Mouse (Mus musculus) thymus, adult 2 months (tissue): ENCODE data around the gene Tmem8. TPM values are rescaled to one million over a fixed set of nuclear protein-coding genes. Genes with fewer than 3 reads are reported as not detected.
A peak's percentile ranks its signal among the peaks of the same experiment; 100 is the strongest.

Source experiments
- DNase-seq: peaks from one replicate; pipeline ENCODE4 v3.0.0; 2021
- H3K27ac ChIP-seq: fragments of 200-500 bp; 2 replicates; pipeline ENCODE4 v1.5.1; 2012; ENCODE audit warnings: low read length, control low read depth; ENCODE audit not compliant: control insufficient read depth, insufficient read depth
- H3K27me3 ChIP-seq: fragments of 200-500 bp; 2 replicates; pipeline ENCODE4 v1.6.1; 2012; ENCODE audit warnings: mild to moderate bottlenecking, low read length, moderate library complexity, mixed read lengths; ENCODE audit not compliant: control insufficient read depth, insufficient read depth
- H3K36me3 ChIP-seq: fragments of 200-500 bp; 2 replicates; pipeline ENCODE4 v1.6.1; 2012; ENCODE audit warnings: mild to moderate bottlenecking, low read length, moderate library complexity; ENCODE audit not compliant: control insufficient read depth, insufficient read depth
- H3K4me1 ChIP-seq: fragments of 200-500 bp; replicated peaks from 2 replicates; pipeline ENCODE4 v1.6.1; 2012; ENCODE audit warnings: low read length; ENCODE audit not compliant: control insufficient read depth, insufficient read depth
- H3K4me3 ChIP-seq: fragments of 200-500 bp; 2 replicates; pipeline ENCODE4 v1.5.1; 2012; ENCODE audit warnings: mild to moderate bottlenecking, low read length, control low read depth, moderate library complexity; ENCODE audit not compliant: control insufficient read depth, insufficient read depth
- CTCF ChIP-seq: fragments of 200-500 bp; IDR thresholded peaks from 2 replicates; pipeline ENCODE4 v1.5.1; 2012; ENCODE audit warnings: mild to moderate bottlenecking, control low read depth, low read length, moderate library complexity, borderline replicate concordance; ENCODE audit not compliant: control insufficient read depth, poor library complexity, insufficient read depth; ENCODE audit errors: extremely low read depth
- POLR2A ChIP-seq: fragments of 200-500 bp; IDR thresholded peaks from 2 replicates; pipeline ENCODE4 v1.6.1; 2012; ENCODE audit warnings: mild to moderate bottlenecking, low read length, control low read depth, moderate library complexity; ENCODE audit not compliant: control insufficient read depth, poor library complexity, insufficient read depth; ENCODE audit errors: extremely low read depth
- WGBS: fragments of 180-500 bp; shearing (Covaris S2); methylation state at CpG from one replicate; pipeline ENCODE4 v1.1.7; 2018; 5-methylcytosine and 5-hydroxymethylcytosine counted together
- polyA plus RNA-seq: library from polyadenylated mRNA; depleted of rRNA; stranded (reverse); fragments of >200 nt; gene quantifications from 2 replicates; pipeline ENCODE4 v1.2.3, GENCODE M21; 2012; rRNA removed

Tmem8 gene
- 38.2 and 43.2 TPM in 2 replicates for polyA plus RNA-seq

DNA sequence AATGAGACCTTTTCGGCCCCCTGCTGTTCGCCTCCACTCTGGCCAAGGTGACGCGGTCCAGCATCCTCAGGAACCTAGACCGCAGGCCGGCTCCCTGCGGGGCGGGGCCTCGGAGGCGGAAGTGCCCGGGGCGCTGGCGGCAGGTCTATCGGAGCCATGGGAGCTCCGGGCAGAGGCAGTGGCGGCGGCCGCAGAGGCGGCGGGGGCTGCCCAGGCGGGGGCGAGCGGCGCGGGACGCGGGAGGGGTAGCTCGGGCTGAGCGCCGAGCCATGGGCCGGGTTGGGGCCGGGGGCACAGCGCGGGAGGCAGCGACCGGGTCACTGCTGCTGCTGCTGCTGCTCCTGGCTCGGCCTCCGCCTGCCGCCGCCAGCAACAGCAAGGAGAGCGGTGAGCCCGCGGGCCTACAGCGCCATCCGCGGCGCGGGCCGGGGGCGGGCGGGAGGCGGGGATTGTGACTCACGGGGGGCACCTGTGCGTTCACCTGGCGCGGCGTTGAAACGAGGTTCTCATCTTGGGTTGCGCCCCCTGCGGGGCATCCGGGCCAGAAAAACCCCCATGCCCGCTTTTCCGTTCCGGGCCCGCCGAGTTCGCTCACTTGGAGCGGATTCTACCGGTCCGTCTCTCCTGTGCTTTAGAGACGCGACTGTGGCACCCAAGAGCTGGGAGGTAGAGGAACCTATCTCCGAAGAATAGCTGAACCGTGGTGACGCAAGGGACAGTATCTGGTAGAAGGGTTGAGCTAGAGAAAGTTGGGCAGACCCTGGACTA lies at the start of gene Tmem8:
Gene Tmem8, plus strand, starts transcription at position 119 of the 768 bp plus-strand sequence.
- H3K27ac ChIP-seq, result no peak within 1 kb of the TSS
- WGBS, result 2% methylated on average over 73 of the region's 75 CpGs

DNA sequence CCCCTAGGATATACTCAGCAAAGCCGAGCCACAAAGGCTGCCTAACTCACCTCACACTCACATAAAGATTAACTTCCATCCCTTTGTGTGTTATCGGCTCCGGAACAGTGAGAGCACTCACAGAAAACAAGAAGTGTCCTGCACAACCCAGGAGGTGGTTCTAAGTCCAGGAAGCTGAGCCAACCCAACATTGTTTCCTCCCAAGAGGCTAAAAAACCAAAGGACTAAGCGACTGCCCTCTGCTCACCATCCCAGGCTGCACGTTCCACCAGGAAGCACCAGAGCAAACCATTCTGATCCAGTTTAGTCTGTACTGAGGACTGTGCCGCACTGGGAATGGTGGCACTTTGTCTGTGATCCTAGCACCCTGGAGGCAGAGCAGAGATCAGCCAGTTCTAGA lies 48.2 kb upstream of the Tmem8 start:
- no peak for DNase-seq
- WGBS, result 62% methylated on average over 6 of the region's 6 CpGs
- H3K27ac ChIP-seq, result no peak overlapping the region

More for the DNA sequence above, at the start of gene Tmem8:
- Histone ChIP-seq H3K4me3 (peak within 1 kb of the TSS; percentile 84), H3K27me3 (no peaks in the 10 kb centered on the region), H3K4me1 (peaks cover 9% of the 10 kb centered on the region), H3K36me3 (no peaks in the 10 kb centered on the region)
- peak; percentile 81 for DNase-seq
- peak; percentile 70; the same call in 1 of the 2 replicates for TF ChIP-seq CTCF
- no peak for TF ChIP-seq POLR2A

GRCm38 (mm10) chr17:26066488-26067020 lies 46.5 kb upstream of the Tmem8 start:
- WGBS, result 98% methylated on average over 7 of the region's 7 CpGs
- no peak for DNase-seq
- Histone ChIP-seq H3K4me3 (no peak overlapping the region), H3K4me1 (peaks cover 21% of the 10 kb centered on the region), H3K36me3 (no peaks in the 10 kb centered on the region), H3K27me3 (no peaks in the 10 kb centered on the region; the same call in 1 of the 2 replicates), H3K27ac (no peak overlapping the region)
- TF ChIP-seq POLR2A, result no peak
- no peak for TF ChIP-seq CTCF

More for the DNA sequence above, 48.2 kb upstream of the Tmem8 start:
- TF ChIP-seq CTCF, result no peak
- TF ChIP-seq POLR2A, result no peak
- H3K27me3 ChIP-seq, result no peaks in the 10 kb centered on the region; the same call in 1 of the 2 replicates
- peaks cover 21% of the 10 kb centered on the region for H3K4me1 ChIP-seq
- no peak overlapping the region for H3K4me3 ChIP-seq
- no peaks in the 10 kb centered on the region for H3K36me3 ChIP-seq

DNA sequence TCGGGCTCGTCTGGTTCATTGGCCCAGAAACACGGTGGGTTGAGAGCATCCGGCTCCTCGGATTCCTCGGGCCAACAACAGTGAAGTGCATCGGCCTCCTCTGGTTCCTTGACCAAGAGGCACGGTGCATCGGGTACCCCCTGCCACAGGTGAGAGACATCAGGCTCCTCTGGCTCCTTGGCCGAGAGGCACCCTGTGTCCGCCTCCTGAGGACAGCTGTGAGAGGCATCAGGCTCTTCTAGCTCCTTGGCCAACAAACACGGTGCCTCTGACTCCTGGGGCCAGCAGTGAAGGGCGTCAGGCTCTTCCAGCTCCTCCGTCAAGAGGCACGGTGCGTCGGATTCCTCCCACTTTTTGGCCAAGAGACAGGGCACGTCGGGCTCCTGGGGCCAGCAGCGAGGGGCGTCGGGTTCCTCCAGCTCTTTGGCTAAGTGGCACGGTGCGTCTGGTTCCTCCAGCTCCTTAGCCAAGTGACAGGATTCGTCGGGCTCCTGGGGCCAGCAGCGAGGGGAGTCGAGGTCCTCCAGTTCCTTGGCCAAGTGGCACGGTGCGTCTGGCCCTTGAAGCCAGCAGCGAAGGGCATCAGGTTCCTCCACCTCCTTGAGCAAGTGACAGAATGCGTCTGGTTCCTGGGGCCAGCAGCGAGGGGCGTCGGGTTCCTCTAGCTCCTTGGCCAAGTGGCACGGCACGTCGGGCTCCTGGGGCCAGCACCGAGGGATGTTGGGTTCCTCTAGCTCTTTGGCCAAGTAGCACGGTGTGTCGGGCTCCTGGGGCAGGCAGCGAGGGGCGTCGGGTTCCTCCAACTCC lies 44.9 kb upstream of the Tmem8 start:
- TF ChIP-seq POLR2A, result no peak
- TF ChIP-seq CTCF, result no peak
- Histone ChIP-seq H3K4me1 (peaks cover 21% of the 10 kb centered on the region), H3K36me3 (no peaks in the 10 kb centered on the region), H3K4me3 (peak overlapping the region; percentile 84), H3K27me3 (no peaks in the 10 kb centered on the region; the same call in 1 of the 2 replicates), H3K27ac (no peak overlapping the region)
- DNase-seq, result peak; percentile 4
- 22% methylated on average over 44 of the region's 44 CpGs for WGBS

DNA sequence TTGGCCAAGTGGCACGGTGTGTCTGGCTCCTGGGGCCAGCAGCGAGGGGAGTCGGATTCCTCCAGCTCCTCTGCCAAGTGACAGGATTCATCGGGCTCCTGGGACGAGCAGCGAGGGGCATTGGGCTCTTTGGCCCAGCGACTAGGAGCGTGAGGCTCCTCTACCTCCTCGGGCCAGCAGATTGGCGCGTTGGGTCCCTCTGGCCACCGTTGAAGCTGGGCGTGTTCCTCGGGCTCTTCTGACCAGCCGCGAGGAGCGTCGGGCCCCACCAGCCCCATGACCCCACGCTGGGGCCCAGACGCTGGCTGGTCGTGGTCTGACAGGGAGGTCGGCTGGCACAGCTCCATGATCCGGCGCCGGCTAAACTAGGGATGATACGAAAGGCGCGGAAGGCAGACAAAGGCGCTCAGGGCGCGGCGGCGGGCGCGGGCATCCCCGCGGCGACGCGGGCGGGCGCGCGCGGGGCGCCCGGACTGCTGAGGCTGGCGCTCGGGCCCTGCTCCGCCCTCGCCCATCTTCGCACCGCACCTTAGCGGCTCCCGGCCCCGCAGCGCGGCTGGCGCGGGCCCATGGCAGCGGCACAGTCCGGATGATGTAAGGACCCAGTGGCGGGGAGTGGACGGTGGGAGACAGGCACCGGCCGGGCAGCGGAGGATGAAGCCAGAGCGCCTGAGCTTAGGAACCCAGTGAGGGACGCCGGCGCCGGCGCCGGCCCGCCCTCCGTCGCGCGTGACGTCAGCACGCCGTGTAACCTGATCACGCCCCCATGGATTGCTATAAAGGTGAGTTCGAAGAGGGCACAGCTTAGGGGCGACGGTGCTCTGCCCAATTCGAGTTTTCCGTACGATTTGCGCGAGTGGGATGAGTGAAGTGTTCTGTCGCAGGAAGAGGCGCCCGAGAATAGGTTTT lies 44.0 kb upstream of the Tmem8 start, which contains the start of gene Rab11fip3:
Gene Rab11fip3, minus strand, starts transcription at position 725 of the 909 bp plus-strand sequence.
- H3K27me3 ChIP-seq, result no peaks in the 10 kb centered on the region; the same call in 1 of the 2 replicates

DNA sequence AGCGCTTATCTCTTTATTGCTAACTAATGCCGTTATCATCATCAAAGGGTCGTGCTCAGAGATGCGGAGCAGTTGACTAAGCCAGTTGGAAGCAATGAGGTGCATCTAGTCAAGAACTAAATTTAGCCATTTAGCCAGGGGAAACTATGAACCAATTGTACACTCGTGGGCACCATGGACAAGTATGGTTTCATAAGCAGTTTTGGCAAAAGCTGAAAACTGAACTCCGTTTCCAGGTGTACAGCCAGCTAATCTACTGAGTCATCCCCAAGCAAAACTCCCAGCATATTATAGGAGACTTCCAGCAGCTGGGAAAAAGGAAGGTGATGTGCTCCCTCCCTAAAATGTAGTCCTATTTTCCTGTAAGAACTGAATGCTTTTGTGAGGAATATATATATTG lies 43.0 kb upstream of the Tmem8 start:
- 19% methylated on average over 6 of the region's 6 CpGs for WGBS
- no peak overlapping the region for H3K27ac ChIP-seq
- H3K36me3 ChIP-seq, result no peaks in the 10 kb centered on the region
- no peak for TF ChIP-seq POLR2A
- no peak for TF ChIP-seq CTCF
- H3K4me3 ChIP-seq, result no peak overlapping the region
- H3K27me3 ChIP-seq, result no peaks in the 10 kb centered on the region; the same call in 1 of the 2 replicates
- no peak for DNase-seq
- peaks cover 21% of the 10 kb centered on the region for H3K4me1 ChIP-seq

More for the DNA sequence above, 44.0 kb upstream of the Tmem8 start, which contains the start of gene Rab11fip3:
- DNase-seq, result peak; percentile 80
- Histone ChIP-seq H3K4me3 (peak within 1 kb of the TSS; percentile 84), H3K27ac (no peak within 1 kb of the TSS), H3K36me3 (no peaks in the 10 kb centered on the region), H3K4me1 (peaks cover 21% of the 10 kb centered on the region)
- WGBS, result under 1% methylated on average over 94 of the region's 94 CpGs
- no peak for TF ChIP-seq CTCF
- peak; percentile 67 for TF ChIP-seq POLR2A
